Mouse (Mus musculus) forebrain, embryonic 14.5 days (tissue): ENCODE results near the gene Qrfp. TPM values are rescaled to one million over a fixed set of nuclear protein-coding genes. Genes with fewer than 3 reads are reported as not detected.

ENCODE experiments used
- ATAC-seq: fragments of 200-750 bp; cut with Nextera tagmentation; 2 replicates; pipeline ENCODE4 v1.8.0; 2017; ENCODE audit warnings: mild to moderate bottlenecking, moderate library complexity
- DNase-seq: peaks from one replicate; pipeline ENCODE4 v3.0.0-alpha.2; 2015; ENCODE audit warnings: low spot score
- H3K27ac ChIP-seq: fragments of 300-500 bp; sonication (generic); 2 replicates; pipeline ENCODE4 v1.5.1; 2014; ENCODE audit warnings: low read depth, mild to moderate bottlenecking, control low read depth, low read length, moderate library complexity
- H3K27me3 ChIP-seq: fragments of 300-500 bp; sonication (generic); replicated peaks from 2 replicates; pipeline ENCODE4 v1.6.1; 2014; ENCODE audit warnings: low read length, control low read depth, mixed read lengths; ENCODE audit not compliant: control insufficient read depth, insufficient read depth
- H3K36me3 ChIP-seq: fragments of 300-500 bp; sonication (generic); 2 replicates; pipeline ENCODE4 v1.6.1; 2014; ENCODE audit warnings: low read length, control low read depth; ENCODE audit not compliant: control insufficient read depth, insufficient read depth
- H3K4me1 ChIP-seq: fragments of 300-500 bp; sonication (generic); 2 replicates; pipeline ENCODE4 v1.6.1; 2014; ENCODE audit warnings: antibody characterized with exemption, low read length, control low read depth; ENCODE audit not compliant: control insufficient read depth, insufficient read depth
- H3K4me2 ChIP-seq: fragments of 300-500 bp; sonication (generic); 2 replicates; pipeline ENCODE4 v1.6.1; 2014; ENCODE audit warnings: mild to moderate bottlenecking, control low read depth, low read length
- H3K4me3 ChIP-seq: fragments of 300-500 bp; sonication (generic); 2 replicates; pipeline ENCODE4 v1.5.1; 2014; ENCODE audit warnings: low read depth, low read length, control low read depth
- H3K9ac ChIP-seq: fragments of 300-500 bp; sonication (generic); 2 replicates; pipeline ENCODE4 v1.6.1; 2014; ENCODE audit warnings: mild to moderate bottlenecking, low read length, control low read depth, moderate library complexity
- H3K9me3 ChIP-seq: fragments of 300-500 bp; sonication (generic); replicated peaks from 2 replicates; pipeline ENCODE4 v1.6.1; 2016; ENCODE audit warnings: low read length, control low read depth, mixed read lengths; ENCODE audit not compliant: control insufficient read depth
- WGBS: fragments of 180-500 bp; shearing (Covaris S2); extraction: QIAGEN DNeasy Blood & Tissue Kit; methylation state at CpG from one replicate; pipeline ENCODE4 v1.1.7; 2014; 5-methylcytosine and 5-hydroxymethylcytosine counted together
- polyA plus RNA-seq: library from polyadenylated mRNA; unstranded; fragments of >200 nt; fragmentation: Nextera tagmentation; extraction: Ambion mirVana; gene quantifications from 2 replicates; pipeline ENCODE4 v1.2.1, GENCODE M21; 2014

Gene Qrfp
- polyA plus RNA-seq, 1 experiment from 2014 or later, result 0.11 TPM

DNA sequence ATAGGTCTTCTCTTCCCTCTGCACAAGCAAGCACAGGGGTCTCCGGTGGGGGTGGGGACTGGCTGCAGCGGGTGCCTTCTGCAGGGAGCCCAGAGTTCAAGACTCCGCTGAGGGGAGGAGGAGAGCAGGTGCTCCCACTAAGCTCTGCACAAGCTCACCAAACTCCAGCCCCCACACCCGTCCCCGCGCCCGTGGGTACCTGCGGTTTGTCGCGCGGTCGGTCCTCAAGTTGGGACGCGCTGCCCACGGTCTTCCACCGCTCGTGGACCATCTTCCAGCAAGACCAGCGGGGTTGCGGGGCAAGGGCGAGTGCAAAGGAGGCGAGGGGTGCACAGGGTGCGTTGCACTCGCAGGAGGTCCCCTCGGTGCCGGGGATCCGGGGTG, 35.1 kb upstream of the Qrfp start:
- H3K36me3 ChIP-seq, result no peaks in the 10 kb centered on the region
- ATAC-seq (no peak), DNase-seq (no peak)
- H3K4me1 ChIP-seq, result peaks cover 18% of the 10 kb centered on the region; the same call in 1 of the 2 replicates
- H3K4me2 ChIP-seq, result peak overlapping the region; percentile 92
- H3K4me3 ChIP-seq, result peak overlapping the region; percentile 42
- no peak overlapping the region for H3K27ac ChIP-seq
- under 1% methylated on average over 23 of the region's 26 CpGs for WGBS
- H3K27me3 ChIP-seq, result peaks cover 46% of the 10 kb centered on the region
- peak overlapping the region; percentile 59 for H3K9ac ChIP-seq
- H3K9me3 ChIP-seq, result no peaks in the 10 kb centered on the region

DNA sequence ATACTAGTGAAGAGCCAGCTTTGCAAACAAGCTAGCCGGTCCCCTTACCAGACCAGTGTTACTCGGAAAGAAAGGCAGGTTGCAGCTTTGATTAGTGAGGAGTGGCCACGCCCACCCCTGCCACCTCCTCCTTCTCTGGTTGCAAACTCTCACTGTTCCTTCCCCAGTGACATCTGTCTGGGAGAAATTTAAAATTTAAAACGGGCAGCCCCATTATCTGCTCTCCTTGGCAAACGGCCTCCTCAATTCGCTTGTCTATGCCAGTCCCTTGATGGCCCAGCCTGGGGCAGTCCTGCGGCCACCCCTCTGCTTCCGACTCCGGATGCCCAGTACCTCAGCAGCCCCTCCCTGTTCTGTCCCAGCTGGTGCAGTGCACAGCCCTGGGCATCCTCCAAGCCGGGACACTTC, 34.4 kb upstream of the Qrfp start:
- H3K36me3 ChIP-seq, result no peaks in the 10 kb centered on the region
- no peak overlapping the region for H3K27ac ChIP-seq
- peaks cover 46% of the 10 kb centered on the region for H3K27me3 ChIP-seq

GRCm38 (mm10) chr2:31838868-31839267, 28.5 kb upstream of the Qrfp start:
- Histone ChIP-seq H3K9me3 (no peaks in the 10 kb centered on the region), H3K36me3 (no peaks in the 10 kb centered on the region), H3K27me3 (peaks cover 12% of the 10 kb centered on the region; the same call in 1 of the 2 replicates), H3K4me2 (no peak overlapping the region), H3K27ac (no peak overlapping the region), H3K9ac (no peak overlapping the region), H3K4me3 (no peak overlapping the region), H3K4me1 (no peaks in the 10 kb centered on the region)
- ATAC-seq (no peak), DNase-seq (no peak)
- WGBS, result 64% methylated on average over 1 of the region's 1 CpGs

More for the DNA sequence above, 34.4 kb upstream of the Qrfp start:
- WGBS, result 3% methylated on average over 10 of the region's 10 CpGs
- ATAC-seq, result peak; percentile 77
- Histone ChIP-seq H3K9ac (no peak overlapping the region), H3K4me2 (peak overlapping the region; percentile 92; the same call in 1 of the 2 replicates), H3K9me3 (no peaks in the 10 kb centered on the region), H3K4me3 (0 out of 2 replicates have a peak overlapping the region, but pooled peaks have one; percentile 1), H3K4me1 (peaks cover 18% of the 10 kb centered on the region; the same call in 1 of the 2 replicates)
- DNase-seq, result peak; percentile 78

DNA sequence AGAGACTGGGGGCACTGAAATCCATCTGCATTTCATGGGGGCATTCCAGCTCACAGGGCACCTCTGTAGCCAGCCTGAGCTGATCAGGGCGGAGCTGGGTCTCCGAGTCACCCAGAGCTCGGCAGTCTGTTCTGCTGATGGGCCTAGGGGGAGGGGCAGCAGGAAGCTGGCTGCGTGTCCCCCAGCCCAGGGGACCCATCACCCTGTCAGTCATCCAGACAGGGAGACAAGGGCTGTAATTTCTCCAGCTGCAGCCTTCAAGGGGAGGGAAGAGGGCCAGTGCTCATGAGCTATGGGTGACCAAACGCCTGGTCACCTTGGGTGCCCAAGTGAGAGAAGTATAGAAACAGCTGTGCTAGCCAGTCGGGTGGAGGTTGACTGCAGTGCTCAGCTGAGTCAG, 26.6 kb upstream of the Qrfp start:
- H3K4me2 ChIP-seq, result no peak overlapping the region
- 37% methylated on average over 6 of the region's 6 CpGs for WGBS
- no peaks in the 10 kb centered on the region for H3K36me3 ChIP-seq
- H3K27ac ChIP-seq, result no peak overlapping the region
- DNase-seq, result no peak
- no peak overlapping the region for H3K4me3 ChIP-seq
- H3K9ac ChIP-seq, result no peak overlapping the region
- 0 out of 2 replicates have a peak, but pooled peaks cover 3% of the 10 kb centered on the region for H3K27me3 ChIP-seq
- no peaks in the 10 kb centered on the region for H3K4me1 ChIP-seq
- no peak for ATAC-seq
- no peaks in the 10 kb centered on the region for H3K9me3 ChIP-seq

DNA sequence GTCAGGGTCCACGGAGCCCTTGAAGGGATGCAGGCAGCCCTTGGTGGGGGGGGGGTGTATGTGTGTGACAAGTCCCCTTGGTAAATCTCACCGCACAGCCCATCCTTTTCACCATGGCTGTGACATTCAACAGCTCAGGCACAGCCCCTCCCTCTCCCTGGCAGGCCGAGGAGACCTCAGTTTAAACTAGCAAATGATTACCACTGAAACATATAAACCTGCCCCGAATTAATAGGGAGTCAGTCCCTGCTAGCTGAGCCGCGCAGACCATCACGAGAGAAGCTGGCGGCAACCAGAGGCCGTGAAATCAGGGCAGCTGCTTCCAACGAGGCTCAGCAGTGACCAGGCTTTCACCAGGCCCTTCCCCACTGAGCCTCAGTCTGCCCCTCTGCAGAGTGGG, 25.7 kb upstream of the Qrfp start:
- Histone ChIP-seq H3K9me3 (no peaks in the 10 kb centered on the region), H3K4me3 (no peak overlapping the region), H3K9ac (no peak overlapping the region), H3K27me3 (0 out of 2 replicates have a peak, but pooled peaks cover 3% of the 10 kb centered on the region), H3K36me3 (no peaks in the 10 kb centered on the region), H3K4me2 (no peak overlapping the region), H3K4me1 (no peaks in the 10 kb centered on the region), H3K27ac (no peak overlapping the region)
- DNase-seq (no peak), ATAC-seq (no peak)
- 66% methylated on average over 10 of the region's 10 CpGs for WGBS

DNA sequence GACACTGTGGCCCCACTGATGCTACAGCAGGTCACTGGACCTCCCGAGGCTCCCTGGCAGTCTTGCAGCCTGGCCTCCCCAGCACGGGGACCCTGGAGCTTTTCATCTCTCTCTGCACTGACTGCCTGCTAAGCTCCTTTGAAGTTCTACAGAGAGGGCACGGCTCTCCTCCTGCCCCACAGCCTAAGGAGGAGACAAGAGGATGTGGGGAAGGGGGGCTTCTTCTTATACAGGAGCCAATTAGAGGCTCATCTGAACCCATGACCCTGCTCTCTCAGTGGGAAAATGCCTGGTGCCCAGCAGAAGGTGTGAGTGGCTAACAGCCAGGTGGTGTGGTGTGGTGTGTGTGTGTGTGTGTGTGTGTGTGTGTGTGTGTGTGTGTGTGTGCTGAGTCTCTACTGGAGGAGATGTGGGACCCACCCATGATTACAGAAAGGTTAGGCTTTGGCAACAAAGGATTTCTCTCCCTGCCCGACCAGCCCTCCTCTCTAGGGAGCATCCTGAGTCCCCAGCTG, 18.0 kb upstream of the Qrfp start:
- Histone ChIP-seq H3K4me2 (peak overlapping the region; percentile 24; the same call in 1 of the 2 replicates), H3K4me1 (peaks cover 21% of the 10 kb centered on the region), H3K27ac (peak overlapping the region; percentile 66), H3K27me3 (0 out of 2 replicates have a peak, but pooled peaks cover 4% of the 10 kb centered on the region), H3K9me3 (no peaks in the 10 kb centered on the region), H3K4me3 (no peak overlapping the region), H3K36me3 (no peaks in the 10 kb centered on the region), H3K9ac (peak overlapping the region; percentile 17; the same call in 1 of the 2 replicates)
- ATAC-seq (peak; percentile 53), DNase-seq (peak; percentile 51)
- WGBS, result 3% methylated on average over 4 of the region's 4 CpGs

DNA sequence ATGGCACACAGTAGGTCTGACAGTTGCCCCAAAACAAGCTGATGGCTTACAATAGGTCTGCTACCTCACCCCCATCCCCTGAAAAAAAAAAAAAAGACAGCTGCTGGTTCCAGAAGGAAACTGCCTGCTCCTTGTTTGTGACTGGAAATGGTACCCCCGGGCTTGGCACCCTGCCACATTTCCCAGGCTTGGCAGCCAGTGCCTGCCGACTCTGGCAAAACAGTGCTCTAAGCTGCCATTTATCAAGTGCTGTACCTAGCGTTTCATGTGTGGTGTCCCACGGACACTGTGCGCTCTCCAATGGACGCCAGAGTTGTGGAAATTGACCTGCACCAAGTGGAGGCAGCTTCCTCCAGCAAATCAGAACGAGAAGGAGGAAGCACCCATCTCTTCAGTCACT, 17.5 kb upstream of the Qrfp start:
- H3K4me3 ChIP-seq, result no peak overlapping the region
- H3K27ac ChIP-seq, result peak overlapping the region; percentile 66
- ATAC-seq (peak; percentile 77), DNase-seq (peak; percentile 95)
- H3K36me3 ChIP-seq, result no peaks in the 10 kb centered on the region
- H3K27me3 ChIP-seq, result 0 out of 2 replicates have a peak, but pooled peaks cover 4% of the 10 kb centered on the region
- 18% methylated on average over 7 of the region's 7 CpGs for WGBS
- peak overlapping the region; percentile 17; the same call in 1 of the 2 replicates for H3K9ac ChIP-seq
- H3K9me3 ChIP-seq, result no peaks in the 10 kb centered on the region
- peaks cover 25% of the 10 kb centered on the region for H3K4me1 ChIP-seq
- H3K4me2 ChIP-seq, result peak overlapping the region; percentile 24; the same call in 1 of the 2 replicates

DNA sequence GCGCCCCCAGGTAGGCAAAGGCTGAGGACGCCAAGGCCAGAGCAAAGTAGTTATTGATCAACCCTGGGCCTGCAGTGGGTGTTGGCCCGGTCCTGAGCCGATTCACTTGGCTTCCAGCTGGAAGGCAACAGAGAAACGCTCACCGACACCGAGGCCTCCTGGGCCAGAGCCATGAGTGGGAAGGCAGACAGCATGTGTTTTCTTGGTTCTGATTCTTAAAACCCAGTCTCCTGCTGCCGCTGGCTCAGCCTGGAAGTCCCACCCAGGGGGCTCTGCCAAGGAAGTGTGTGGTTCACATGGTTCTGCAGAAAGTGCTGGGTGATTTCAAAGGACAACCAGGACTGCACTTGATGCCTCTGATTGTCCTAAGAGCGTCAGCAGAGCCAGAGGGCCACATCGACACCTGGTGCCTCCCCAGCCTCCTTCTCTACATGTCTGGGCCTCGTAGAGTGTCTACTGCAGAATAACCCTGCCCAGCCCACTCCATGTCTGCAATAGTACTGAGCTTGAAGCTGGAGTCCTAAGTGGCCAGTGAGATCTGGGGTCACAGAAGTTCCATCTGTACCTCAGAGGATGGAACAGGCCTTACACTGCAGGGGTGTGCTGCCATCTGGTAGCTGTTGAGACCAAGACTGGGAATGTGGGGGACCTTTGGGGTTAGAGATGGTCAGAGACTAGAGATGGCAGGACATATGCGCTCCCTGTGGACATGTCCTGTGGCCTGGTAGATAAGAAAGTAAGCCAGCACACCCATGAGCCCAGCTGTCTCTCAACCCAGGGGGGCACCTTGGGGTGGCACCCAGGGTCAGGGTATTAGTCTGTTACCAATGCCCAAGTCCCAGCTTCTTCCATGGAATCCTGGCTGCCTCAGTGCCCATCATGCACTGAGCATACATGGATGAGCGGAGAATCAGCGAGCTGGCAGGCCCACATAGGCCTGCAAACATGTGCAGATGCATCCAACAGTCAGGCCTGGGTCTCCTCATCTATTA, 16.0 kb upstream of the Qrfp start:
- Histone ChIP-seq H3K9me3 (no peaks in the 10 kb centered on the region), H3K27me3 (0 out of 2 replicates have a peak, but pooled peaks cover 4% of the 10 kb centered on the region), H3K9ac (no peak overlapping the region), H3K4me3 (no peak overlapping the region), H3K36me3 (no peaks in the 10 kb centered on the region), H3K4me2 (no peak overlapping the region), H3K4me1 (peaks cover 30% of the 10 kb centered on the region), H3K27ac (no peak overlapping the region)
- WGBS, result 87% methylated on average over 14 of the region's 14 CpGs
- ATAC-seq, result no peak
- DNase-seq, result no peak
